Comparison of ENCODE assay signal across 32 mouse cellular contexts in the genomic region with DNA sequence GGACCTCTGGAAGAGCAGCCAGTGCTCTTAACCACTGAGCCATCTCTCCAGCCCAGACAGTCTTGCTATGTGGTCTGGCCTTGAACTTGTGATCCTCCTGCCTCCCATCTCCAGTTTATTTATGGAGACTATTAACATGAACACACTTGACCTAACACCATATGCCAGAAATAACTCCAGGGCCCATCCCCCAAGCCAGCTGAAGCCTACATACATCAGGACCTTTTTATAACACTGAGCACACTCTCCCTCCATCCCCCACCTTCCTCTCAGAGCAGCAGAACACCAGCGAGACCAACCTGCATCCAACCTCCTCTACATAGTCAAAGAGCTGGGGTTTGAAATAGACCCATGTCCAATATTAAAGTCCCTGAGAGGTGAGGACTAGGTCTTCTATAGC. TPM values are rescaled to one million over a fixed set of nuclear protein-coding genes. Genes with fewer than 3 reads are reported as not detected.
DNase-seq lines count a peak whose midpoint lies in the region; ATAC-seq lines count a peak whose summit lies in the region.
"Had no signal": no experiment of that assay in that cellular context is flagged by ENCODE, and none has a peak within 500 bp of the region (broad histone marks: within the 10 kb centered on the region; RNA-seq: fewer than 3 reads in every experiment).

No protein-coding gene starts in this region.

- no peak overlapping the region for H3K4me3 ChIP-seq in heart, embryonic 16.5 days (ENCODE audit: low read length)
- H3K4me3 ChIP-seq in liver, embryonic 12.5 days: no peak overlapping the region
- H3K4me3 ChIP-seq in midbrain, embryonic 14.5 days (replicated peaks; ENCODE audit: low read depth, low read length): no peak overlapping the region
- H3K4me3 ChIP-seq: embryonic facial prominence, embryonic 10.5 days; forebrain, embryonic 10.5 days; left cerebral cortex, adult 2 months; limb, embryonic 10.5 days; myocyte; neural tube, embryonic 13.5 days had no signal

- no peaks in the 10 kb centered on the region for H3K9me3 ChIP-seq in heart, embryonic 16.5 days (replicated peaks; ENCODE audit: control insufficient read depth, low read length)
- no peaks in the 10 kb centered on the region for H3K9me3 ChIP-seq in liver, embryonic 12.5 days (replicated peaks)
- no peaks in the 10 kb centered on the region for H3K9me3 ChIP-seq in midbrain, embryonic 14.5 days (ENCODE audit: control insufficient read depth, low read length)
- H3K9me3 ChIP-seq: embryonic facial prominence, embryonic 10.5 days; forebrain, embryonic 10.5 days; G1E; limb, embryonic 10.5 days; neural tube, embryonic 13.5 days had no signal

- peak overlapping the region; percentile 53; the same call in 1 of the 2 replicates for H3K9ac ChIP-seq in heart, embryonic 16.5 days (ENCODE audit: low read length)
- no peak overlapping the region for H3K9ac ChIP-seq in liver, embryonic 12.5 days
- no peak overlapping the region for H3K9ac ChIP-seq in midbrain, embryonic 14.5 days (replicated peaks; ENCODE audit: low read length)
- H3K9ac ChIP-seq: hindbrain, embryonic 14.5 days; neural tube, embryonic 13.5 days had no signal

- H3K4me1 ChIP-seq in heart, embryonic 16.5 days (ENCODE audit: control insufficient read depth, insufficient read depth, low read length): peaks cover 10% of the 10 kb centered on the region
- no peaks in the 10 kb centered on the region for H3K4me1 ChIP-seq in liver, embryonic 12.5 days
- no peaks in the 10 kb centered on the region for H3K4me1 ChIP-seq in midbrain, embryonic 14.5 days (ENCODE audit: control insufficient read depth, insufficient read depth, low read length)
- H3K4me1 ChIP-seq: neural tube, embryonic 13.5 days had no signal

- peak; percentile 92 for ATAC-seq in heart, embryonic 16.5 days (replicated peaks; ENCODE audit: extremely low read depth, insufficient read depth, low FRiP score)
- ATAC-seq in liver, embryonic 12.5 days: no peak
- ATAC-seq in midbrain, embryonic 14.5 days (ENCODE audit: low FRiP score, low TSS enrichment): no peak
- ATAC-seq: forebrain, embryonic 16.5 days; midbrain, embryonic 16.5 days had no signal

- peak; percentile 92 for DNase-seq in heart, adult 11 months
- no peak for DNase-seq in heart, postnatal 36 days
- DNase-seq in 416B (ENCODE audit: low read depth): peak; percentile 7
- peak; percentile 23 to 25 for DNase-seq in heart, adult 9 months (ENCODE audit: low spot score in 2 of 2)
- DNase-seq in left cerebral cortex, adult 9 months (ENCODE audit: low spot score in 2 of 2): no peak
- no peak for DNase-seq in midbrain, embryonic 14.5 days
- DNase-seq: adrenal gland, adult 2 months; B cell, adult 2 months; cerebellum, adult 11-12 months; cerebellum, postnatal 10 days; kidney, adult 9 months; liver; retina, postnatal 1 day; right cerebral cortex, postnatal 25 days; thymus, postnatal 36 days had no signal

- H3K27me3 ChIP-seq in heart, embryonic 16.5 days (ENCODE audit: control insufficient read depth, insufficient read depth, low read length): no peaks in the 10 kb centered on the region
- H3K27me3 ChIP-seq in liver, embryonic 12.5 days (replicated peaks): no peaks in the 10 kb centered on the region
- no peaks in the 10 kb centered on the region for H3K27me3 ChIP-seq in midbrain, embryonic 14.5 days (ENCODE audit: control insufficient read depth, insufficient read depth, low read length)
- H3K27me3 ChIP-seq: CH12.LX; neural tube, embryonic 13.5 days had no signal

- no peak overlapping the region for H3K4me2 ChIP-seq in heart, embryonic 16.5 days (ENCODE audit: low read depth, low read length)
- H3K4me2 ChIP-seq in liver, embryonic 12.5 days: no peak overlapping the region
- H3K4me2 ChIP-seq in midbrain, embryonic 14.5 days (ENCODE audit: low read length): no peak overlapping the region
- H3K4me2 ChIP-seq: hindbrain, embryonic 14.5 days; neural tube, embryonic 13.5 days had no signal

- WGBS in heart, embryonic 16.5 days: 30% methylated on average over 1 of the region's 1 CpGs
- WGBS in liver, embryonic 12.5 days (ENCODE audit: insufficient replicate concordance): 52% methylated on average over 1 of the region's 1 CpGs
- WGBS in midbrain, embryonic 14.5 days: 68% methylated on average over 1 of the region's 1 CpGs

- intact Hi-C loops in heart, postnatal 36 days (cut with DNase I): loop anchor here (10.0 kb wide), 1 partner anchor 274 kb away; no protein-coding TSS in a partner anchor

- no peaks in the 10 kb centered on the region; the same call in 1 of the 2 replicates for H3K36me3 ChIP-seq in heart, embryonic 16.5 days (ENCODE audit: control insufficient read depth, insufficient read depth)
- H3K36me3 ChIP-seq in liver, embryonic 12.5 days: peaks cover 22% of the 10 kb centered on the region
- peaks cover 15% of the 10 kb centered on the region for H3K36me3 ChIP-seq in midbrain, embryonic 14.5 days (ENCODE audit: control insufficient read depth, insufficient read depth, low read length)

- H3K27ac ChIP-seq in heart, embryonic 16.5 days (ENCODE audit: low read length): peak overlapping the region; percentile 81
- no peak overlapping the region for H3K27ac ChIP-seq in liver, embryonic 12.5 days
- H3K27ac ChIP-seq in midbrain, embryonic 14.5 days (replicated peaks; ENCODE audit: low read depth, low read length): no peak overlapping the region
- H3K27ac ChIP-seq: embryonic facial prominence, embryonic 10.5 days; forebrain, embryonic 10.5 days; hindbrain, embryonic 14.5 days; left cerebral cortex, adult 2 months; limb, embryonic 10.5 days; macrophage; neural tube, embryonic 13.5 days had no signal

RNA-seq across cellular contexts. Expression of gene Osbpl7, which starts 20.7 kb away (rescaled TPM):
- 1 to 10 TPM; 3.8 to 4.9 TPM for total RNA-seq in heart, postnatal 36 days (2021)
- 5.5 and 5.6 TPM in 2 replicates for polyA plus RNA-seq in heart, embryonic 16.5 days (2015; fragmentation: Nextera tagmentation; extraction: Ambion mirVana)
- 3.7 and 3.8 TPM in 2 replicates for polyA plus RNA-seq in liver, embryonic 12.5 days (2016; fragmentation: Nextera tagmentation; extraction: Ambion mirVana)
- polyA plus RNA-seq in midbrain, embryonic 14.5 days (2014; fragmentation: Nextera tagmentation; extraction: Ambion mirVana): 7.8 and 8.9 TPM in 2 replicates

RNA-seq across cellular contexts. Expression of gene Mrpl10, which starts 29.8 kb away (rescaled TPM):
- total RNA-seq in heart, postnatal 36 days (2021): 10 to 100 TPM; 85.0 to 89.8 TPM
- polyA plus RNA-seq in heart, embryonic 16.5 days (2015; fragmentation: Nextera tagmentation; extraction: Ambion mirVana): 66.9 and 67.5 TPM in 2 replicates
- 56.7 TPM in 2 replicates for polyA plus RNA-seq in liver, embryonic 12.5 days (2016; fragmentation: Nextera tagmentation; extraction: Ambion mirVana)
- polyA plus RNA-seq in midbrain, embryonic 14.5 days (2014; fragmentation: Nextera tagmentation; extraction: Ambion mirVana): 54.2 and 62.2 TPM in 2 replicates

RNA-seq across cellular contexts. Expression of gene Lrrc46, which starts 29.9 kb away (rescaled TPM):
- not detected for total RNA-seq in heart, postnatal 36 days (2021)
- polyA plus RNA-seq in heart, embryonic 16.5 days (2015; fragmentation: Nextera tagmentation; extraction: Ambion mirVana): 1.1 and 2.0 TPM in 2 replicates
- polyA plus RNA-seq in liver, embryonic 12.5 days (2016; fragmentation: Nextera tagmentation; extraction: Ambion mirVana): 0.35 and 0.48 TPM in 2 replicates
- polyA plus RNA-seq in midbrain, embryonic 14.5 days (2014; fragmentation: Nextera tagmentation; extraction: Ambion mirVana): 2.3 and 3.0 TPM in 2 replicates
- polyA plus RNA-seq: stomach, embryonic 14.5 days had no signal

RNA-seq across cellular contexts. Expression of gene Scrn2, which starts 41.4 kb away (rescaled TPM):
- 10 to 100 TPM; 13.7 to 14.1 TPM for total RNA-seq in heart, postnatal 36 days (2021)
- polyA plus RNA-seq in heart, embryonic 16.5 days (2015; fragmentation: Nextera tagmentation; extraction: Ambion mirVana): 19.1 and 20.4 TPM in 2 replicates
- polyA plus RNA-seq in liver, embryonic 12.5 days (2016; fragmentation: Nextera tagmentation; extraction: Ambion mirVana): 9.8 and 11.0 TPM in 2 replicates
- polyA plus RNA-seq in midbrain, embryonic 14.5 days (2014; fragmentation: Nextera tagmentation; extraction: Ambion mirVana): 11.3 and 15.6 TPM in 2 replicates

RNA-seq across cellular contexts. Expression of gene Tbx21, which starts 44.0 kb away (rescaled TPM):
- not detected for total RNA-seq in heart, postnatal 36 days (2021)
- polyA plus RNA-seq in heart, embryonic 16.5 days (2015; fragmentation: Nextera tagmentation; extraction: Ambion mirVana): 0.41 and 0.46 TPM in 2 replicates
- not detected in 2 replicates for polyA plus RNA-seq in liver, embryonic 12.5 days (2016; fragmentation: Nextera tagmentation; extraction: Ambion mirVana)
- polyA plus RNA-seq in midbrain, embryonic 14.5 days (2014; fragmentation: Nextera tagmentation; extraction: Ambion mirVana): 0.13 TPM in 1 of 2 replicates, not detected in the other
- total RNA-seq: G1E had no signal
- polyA plus RNA-seq: G1E; hindbrain, embryonic 14.5 days; intestine, embryonic 14.5 days; lung, embryonic 16.5 days; myocyte; stomach, embryonic 14.5 days had no signal

Comparison
In these comparisons a context has a peak if more than half of its experiments do, and no peak if none do; other contexts are left out.
1. DNase-seq: peak in heart, adult 11 months (single experiment), 416B (single experiment) and heart, adult 9 months (2 of 2); none in heart, postnatal 36 days (0 of 2), left cerebral cortex, adult 9 months (0 of 2) and midbrain, embryonic 14.5 days (single experiment).